Mouse (Mus musculus) liver, embryonic 14.5 days (tissue): ENCODE results near the gene Rngtt.

Source experiments
- CTCF ChIP-seq: IDR thresholded peaks from 2 replicates; pipeline ENCODE4 v1.5.1; 2016; ENCODE audit warnings: antibody characterized with exemption, low read depth, control low read depth
- EP300 ChIP-seq: IDR thresholded peaks from 2 replicates; pipeline ENCODE4 v1.6.1; 2016; ENCODE audit warnings: antibody characterized with exemption, low read depth

DNA sequence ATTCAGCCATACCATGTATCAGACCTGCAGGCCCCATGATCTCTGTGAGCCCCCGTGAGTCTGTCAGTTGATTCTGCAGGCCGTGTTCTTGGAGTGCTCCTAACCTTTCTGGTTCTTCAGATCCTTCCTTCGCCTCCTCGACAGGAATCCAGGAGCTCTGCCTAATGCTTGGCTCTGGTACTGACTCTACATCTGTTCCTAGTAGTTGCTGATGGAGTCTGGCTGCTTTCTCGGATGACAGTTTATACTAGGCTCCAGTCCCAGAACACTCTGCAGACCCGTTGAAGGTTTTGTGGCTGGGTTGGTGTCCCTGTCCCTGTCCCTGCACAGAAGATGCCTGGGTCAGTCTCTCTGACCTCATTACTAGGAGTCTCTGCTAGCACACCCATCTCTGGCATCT, 131.8 kb downstream of the Rngtt start:
- TF ChIP-seq EP300 (no peak), CTCF (no peak)
